In genomic region chr9:21961366-21961980, GRCm38 (mm10) we compare ENCODE assay signal across 8 mouse cellular contexts. TPM values are rescaled to one million over a fixed set of nuclear protein-coding genes. Genes with fewer than 3 reads are reported as not detected.
DNase-seq lines count a peak whose midpoint lies in the region; ATAC-seq lines count a peak whose summit lies in the region.

No protein-coding gene starts in this region.

- 2% methylated on average over 28 of the region's 35 CpGs for WGBS in embryonic facial prominence, embryonic 14.5 days
- 2% methylated on average over 35 of the region's 35 CpGs for WGBS in intestine, embryonic 16.5 days
- WGBS in midbrain, embryonic 13.5 days, result 1% methylated on average over 35 of the region's 35 CpGs

- peaks cover 10% of the 10 kb centered on the region for H3K4me1 ChIP-seq in embryonic facial prominence, embryonic 14.5 days (ENCODE audit: control insufficient read depth, insufficient read depth, low read length)
- peaks cover 26% of the 10 kb centered on the region for H3K4me1 ChIP-seq in intestine, embryonic 16.5 days (ENCODE audit: control insufficient read depth, insufficient read depth, low read length)
- H3K4me1 ChIP-seq in midbrain, embryonic 13.5 days (replicated peaks), result peaks cover 27% of the 10 kb centered on the region

- H3K4me2 ChIP-seq in embryonic facial prominence, embryonic 14.5 days (ENCODE audit: low read depth, low read length), result peak overlapping the region; percentile 91
- H3K4me2 ChIP-seq in intestine, embryonic 16.5 days (ENCODE audit: low read depth, low read length), result peak overlapping the region; percentile 92
- H3K4me2 ChIP-seq in midbrain, embryonic 13.5 days (replicated peaks), result peak overlapping the region; percentile 60

- H3K9ac ChIP-seq in embryonic facial prominence, embryonic 14.5 days (ENCODE audit: low read depth, low read length), result peak overlapping the region; percentile 14; the same call in 1 of the 2 replicates
- peak overlapping the region; percentile 56; the same call in 1 of the 2 replicates for H3K9ac ChIP-seq in intestine, embryonic 16.5 days (ENCODE audit: low read depth, low read length)
- H3K9ac ChIP-seq in midbrain, embryonic 13.5 days (replicated peaks), result no peak overlapping the region

- no peaks in the 10 kb centered on the region for H3K36me3 ChIP-seq in embryonic facial prominence, embryonic 14.5 days (ENCODE audit: control insufficient read depth, insufficient read depth, low read length)
- H3K36me3 ChIP-seq in intestine, embryonic 16.5 days (ENCODE audit: control insufficient read depth, insufficient read depth, low read length), result no peaks in the 10 kb centered on the region
- 0 out of 2 replicates have a peak, but pooled peaks cover 4% of the 10 kb centered on the region for H3K36me3 ChIP-seq in midbrain, embryonic 13.5 days

- DNase-seq in lung, adult 18-20 months, result peak; percentile 25 to 55
- no peak for DNase-seq in lung, postnatal 25 days (ENCODE audit: low spot score)
- no peak for DNase-seq in embryonic facial prominence, embryonic 14.5 days (ENCODE audit: low spot score)
- DNase-seq in right cerebral cortex, adult 2 months (ENCODE audit: low spot score in 2 of 2), result no peak
- DNase-seq in adrenal gland, postnatal 25 days, result no peak
- DNase-seq in layer of hippocampus, adult 9-11 months, result no peak

- no peaks in the 10 kb centered on the region for H3K9me3 ChIP-seq in embryonic facial prominence, embryonic 14.5 days (ENCODE audit: control insufficient read depth, low read length)
- no peaks in the 10 kb centered on the region for H3K9me3 ChIP-seq in intestine, embryonic 16.5 days (ENCODE audit: control insufficient read depth, low read length)
- H3K9me3 ChIP-seq in midbrain, embryonic 13.5 days, result no peaks in the 10 kb centered on the region

- peak overlapping the region; percentile 51 for H3K4me3 ChIP-seq in embryonic facial prominence, embryonic 14.5 days (ENCODE audit: low read depth, low read length)
- H3K4me3 ChIP-seq in intestine, embryonic 16.5 days (ENCODE audit: low read length), result peak overlapping the region; percentile 52
- H3K4me3 ChIP-seq in midbrain, embryonic 13.5 days (replicated peaks), result peak overlapping the region; percentile 39

- ATAC-seq in embryonic facial prominence, embryonic 14.5 days (ENCODE audit: low read depth), result no peak
- ATAC-seq in intestine, embryonic 16.5 days, result no peak
- ATAC-seq in midbrain, embryonic 13.5 days, result no peak

- H3K27ac ChIP-seq in embryonic facial prominence, embryonic 14.5 days (replicated peaks; ENCODE audit: low read depth, low read length), result no peak overlapping the region
- no peak overlapping the region for H3K27ac ChIP-seq in intestine, embryonic 16.5 days (ENCODE audit: low read length)
- no peak overlapping the region for H3K27ac ChIP-seq in midbrain, embryonic 13.5 days

- H3K27me3 ChIP-seq in embryonic facial prominence, embryonic 14.5 days (replicated peaks; ENCODE audit: control insufficient read depth, insufficient read depth, low read length), result peaks cover 48% of the 10 kb centered on the region
- peaks cover 29% of the 10 kb centered on the region for H3K27me3 ChIP-seq in intestine, embryonic 16.5 days (replicated peaks; ENCODE audit: control insufficient read depth, insufficient read depth, low read length)
- peaks cover 55% of the 10 kb centered on the region for H3K27me3 ChIP-seq in midbrain, embryonic 13.5 days

RNA-seq across cellular contexts. Expression of gene Epor, which starts 1.8 kb away (rescaled TPM):
- 4.4 and 4.7 TPM in 2 replicates for polyA plus RNA-seq in embryonic facial prominence, embryonic 14.5 days (2014; fragmentation: Nextera tagmentation; extraction: Ambion mirVana)
- 4.8 and 6.4 TPM in 2 replicates for polyA plus RNA-seq in intestine, embryonic 16.5 days (2015; fragmentation: Nextera tagmentation; extraction: Ambion mirVana)
- 1.4 and 2.5 TPM in 2 replicates for polyA plus RNA-seq in midbrain, embryonic 13.5 days (2015; fragmentation: Nextera tagmentation; extraction: Ambion mirVana)
- total RNA-seq in adrenal gland, postnatal 25 days (2021), result 1.6 and 1.8 TPM in 2 replicates

RNA-seq across cellular contexts. Expression of gene Swsap1, which starts 5.9 kb away (rescaled TPM):
- 9.5 and 10.1 TPM in 2 replicates for polyA plus RNA-seq in embryonic facial prominence, embryonic 14.5 days (2014; fragmentation: Nextera tagmentation; extraction: Ambion mirVana)
- polyA plus RNA-seq in intestine, embryonic 16.5 days (2015; fragmentation: Nextera tagmentation; extraction: Ambion mirVana), result 5.9 and 6.5 TPM in 2 replicates
- polyA plus RNA-seq in midbrain, embryonic 13.5 days (2015; fragmentation: Nextera tagmentation; extraction: Ambion mirVana), result 9.8 and 12.6 TPM in 2 replicates
- 14.0 and 19.4 TPM in 2 replicates for total RNA-seq in adrenal gland, postnatal 25 days (2021)

RNA-seq across cellular contexts. Expression of gene Plppr2, which starts 24.6 kb away (rescaled TPM):
- polyA plus RNA-seq in embryonic facial prominence, embryonic 14.5 days (2014; fragmentation: Nextera tagmentation; extraction: Ambion mirVana), result 10.5 and 14.4 TPM in 2 replicates
- 5.2 and 6.2 TPM in 2 replicates for polyA plus RNA-seq in intestine, embryonic 16.5 days (2015; fragmentation: Nextera tagmentation; extraction: Ambion mirVana)
- 65.8 and 72.0 TPM in 2 replicates for polyA plus RNA-seq in midbrain, embryonic 13.5 days (2015; fragmentation: Nextera tagmentation; extraction: Ambion mirVana)
- 35.6 and 40.5 TPM in 2 replicates for total RNA-seq in adrenal gland, postnatal 25 days (2021)

RNA-seq across cellular contexts. Expression of gene Rgl3, which starts 27.8 kb away (rescaled TPM):
- polyA plus RNA-seq in embryonic facial prominence, embryonic 14.5 days (2014; fragmentation: Nextera tagmentation; extraction: Ambion mirVana), result 1.3 and 1.7 TPM in 2 replicates
- 1.7 and 2.0 TPM in 2 replicates for polyA plus RNA-seq in intestine, embryonic 16.5 days (2015; fragmentation: Nextera tagmentation; extraction: Ambion mirVana)
- polyA plus RNA-seq in midbrain, embryonic 13.5 days (2015; fragmentation: Nextera tagmentation; extraction: Ambion mirVana), result 1.0 and 1.4 TPM in 2 replicates
- 33.9 and 66.9 TPM in 2 replicates for total RNA-seq in adrenal gland, postnatal 25 days (2021)

RNA-seq across cellular contexts. Expression of gene Tmem205, which starts 34.1 kb away (rescaled TPM):
- polyA plus RNA-seq in embryonic facial prominence, embryonic 14.5 days (2014; fragmentation: Nextera tagmentation; extraction: Ambion mirVana), result 53.3 and 53.7 TPM in 2 replicates
- polyA plus RNA-seq in intestine, embryonic 16.5 days (2015; fragmentation: Nextera tagmentation; extraction: Ambion mirVana), result 93.9 and 97.0 TPM in 2 replicates
- polyA plus RNA-seq in midbrain, embryonic 13.5 days (2015; fragmentation: Nextera tagmentation; extraction: Ambion mirVana), result 41.1 and 42.0 TPM in 2 replicates
- total RNA-seq in adrenal gland, postnatal 25 days (2021), result 471 and 609 TPM in 2 replicates

Comparison
In these comparisons a context has a peak if more than half of its experiments do, and no peak if none do; other contexts are left out.
1. DNase-seq: peak in lung, adult 18-20 months (2 of 2); none in lung, postnatal 25 days (single experiment), embryonic facial prominence, embryonic 14.5 days (single experiment), right cerebral cortex, adult 2 months (0 of 2), adrenal gland, postnatal 25 days (single experiment) and layer of hippocampus, adult 9-11 months (single experiment).
2. Peak in every context shown above with its lines, with median percentiles within 50 percentile points of each other: H3K4me2 ChIP-seq and H3K4me3 ChIP-seq.